Mouse (Mus musculus) neural tube, embryonic 11.5 days (tissue): Measurements from ENCODE around the gene Gm26938. TPM values are rescaled to one million over a fixed set of nuclear protein-coding genes. Genes with fewer than 3 reads are reported as not detected.

ENCODE experiments used
- ATAC-seq: fragments of 200-750 bp; cut with Nextera tagmentation; 2 replicates; pipeline ENCODE4 v1.8.0; 2017; ENCODE audit warnings: moderate number of reproducible peaks, mild to moderate bottlenecking, moderate TSS enrichment, moderate library complexity; ENCODE audit not compliant: insufficient read depth, low FRiP score, low TSS enrichment
- DNase-seq: peaks from one replicate; pipeline ENCODE4 v3.0.0-alpha.2; 2015; ENCODE audit warnings: low spot score
- H3K27ac ChIP-seq: fragments of 300-500 bp; sonication (generic); 2 replicates; pipeline ENCODE4 v1.5.1; 2014; ENCODE audit warnings: low read depth, mild to moderate bottlenecking, low read length
- H3K27me3 ChIP-seq: fragments of 300-500 bp; sonication (generic); 2 replicates; pipeline ENCODE4 v1.6.1; 2014; ENCODE audit warnings: mild to moderate bottlenecking, low read length, mixed read lengths; ENCODE audit not compliant: control insufficient read depth, insufficient read depth
- H3K36me3 ChIP-seq: fragments of 300-500 bp; sonication (generic); 2 replicates; pipeline ENCODE4 v1.6.1; 2014; ENCODE audit warnings: mild to moderate bottlenecking, low read length, moderate library complexity, mixed read lengths; ENCODE audit not compliant: control insufficient read depth, insufficient read depth
- H3K4me1 ChIP-seq: fragments of 300-500 bp; sonication (generic); 2 replicates; pipeline ENCODE4 v1.6.1; 2014; ENCODE audit warnings: low read length, mixed read lengths; ENCODE audit not compliant: control insufficient read depth, insufficient read depth
- H3K4me2 ChIP-seq: fragments of 300-500 bp; sonication (generic); 2 replicates; pipeline ENCODE4 v1.6.1; 2014; ENCODE audit warnings: low read depth, mild to moderate bottlenecking, moderate library complexity
- H3K4me3 ChIP-seq: fragments of 300-500 bp; sonication (generic); 2 replicates; pipeline ENCODE4 v1.5.1; 2014; ENCODE audit warnings: low read depth, low read length
- H3K9ac ChIP-seq: fragments of 300-500 bp; sonication (generic); 2 replicates; pipeline ENCODE4 v1.6.1; 2014; ENCODE audit warnings: mild to moderate bottlenecking, low read length
- H3K9me3 ChIP-seq: fragments of 300-500 bp; sonication (generic); 2 replicates; pipeline ENCODE4 v1.6.1; 2016; ENCODE audit warnings: low read length; ENCODE audit not compliant: control insufficient read depth
- WGBS: fragments of 180-500 bp; shearing (Covaris S2); extraction: QIAGEN DNeasy Blood & Tissue Kit; methylation state at CpG from one replicate; pipeline ENCODE4 v1.1.7; 2014; 5-methylcytosine and 5-hydroxymethylcytosine counted together
- polyA plus RNA-seq: library from polyadenylated mRNA; unstranded; fragments of >200 nt; fragmentation: Nextera tagmentation; extraction: Ambion mirVana; gene quantifications from 2 replicates; pipeline ENCODE4 v1.2.1, GENCODE M21; 2014

The Gm26938 gene
- polyA plus RNA-seq, 1 experiment from 2014 or later = 0.41 TPM

GRCm38 (mm10) chr5:139835706-139836105 lies 9.5 kb upstream of the Gm26938 start:
- ATAC-seq (no peak), DNase-seq (no peak)
- H3K27ac ChIP-seq = no peak overlapping the region
- H3K4me3 ChIP-seq = no peak overlapping the region
- H3K36me3 ChIP-seq = no peaks in the 10 kb centered on the region
- 84% methylated on average over 7 of the region's 7 CpGs for WGBS
- H3K9ac ChIP-seq = no peak overlapping the region
- H3K4me2 ChIP-seq = no peak overlapping the region
- H3K9me3 ChIP-seq = no peaks in the 10 kb centered on the region
- H3K4me1 ChIP-seq = no peaks in the 10 kb centered on the region
- H3K27me3 ChIP-seq = no peaks in the 10 kb centered on the region

- H3K4me3 ChIP-seq = no peak overlapping the region
- no peak overlapping the region for H3K4me2 ChIP-seq
- no peaks in the 10 kb centered on the region for H3K9me3 ChIP-seq
- no peak overlapping the region for H3K27ac ChIP-seq
- H3K4me1 ChIP-seq = no peaks in the 10 kb centered on the region
- no peak overlapping the region for H3K9ac ChIP-seq
- WGBS = 81% methylated on average over 7 of the region's 7 CpGs
- DNase-seq = no peak
- ATAC-seq = no peak
- no peaks in the 10 kb centered on the region for H3K27me3 ChIP-seq
- H3K36me3 ChIP-seq = no peaks in the 10 kb centered on the region
Observed at GRCm38 (mm10) chr5:139832125-139832524, 5.9 kb upstream of the Gm26938 start.

- Histone ChIP-seq H3K4me1 (peaks cover 4% of the 10 kb centered on the region), H3K9ac (no peak overlapping the region), H3K27me3 (no peaks in the 10 kb centered on the region), H3K36me3 (no peaks in the 10 kb centered on the region), H3K9me3 (no peaks in the 10 kb centered on the region), H3K4me2 (no peak overlapping the region), H3K27ac (no peak overlapping the region), H3K4me3 (no peak overlapping the region)
- DNase-seq (no peak), ATAC-seq (no peak)
- WGBS = 85% methylated on average over 3 of the region's 3 CpGs
Observed at GRCm38 (mm10) chr5:139830734-139831133, 4.5 kb upstream of the Gm26938 start.

- peaks cover 9% of the 10 kb centered on the region for H3K4me1 ChIP-seq
- no peak overlapping the region for H3K27ac ChIP-seq
- no peak for ATAC-seq
- no peaks in the 10 kb centered on the region for H3K27me3 ChIP-seq
- no peaks in the 10 kb centered on the region for H3K9me3 ChIP-seq
- H3K36me3 ChIP-seq = no peaks in the 10 kb centered on the region; the same call in 1 of the 2 replicates
- no peak overlapping the region for H3K9ac ChIP-seq
- WGBS = 87% methylated on average over 13 of the region's 13 CpGs
- H3K4me3 ChIP-seq = no peak overlapping the region
- H3K4me2 ChIP-seq = no peak overlapping the region
- no peak for DNase-seq
Observed at GRCm38 (mm10) chr5:139829384-139829783, 3.2 kb upstream of the Gm26938 start.

- no peak overlapping the region for H3K9ac ChIP-seq
- peaks cover 5% of the 10 kb centered on the region for H3K36me3 ChIP-seq
- ATAC-seq (no peak), DNase-seq (no peak)
- H3K9me3 ChIP-seq = no peaks in the 10 kb centered on the region
- H3K4me1 ChIP-seq = peaks cover 9% of the 10 kb centered on the region
- 85% methylated on average over 1 of the region's 1 CpGs for WGBS
- no peaks in the 10 kb centered on the region for H3K27me3 ChIP-seq
- no peak overlapping the region for H3K4me2 ChIP-seq
- H3K4me3 ChIP-seq = no peak overlapping the region
- H3K27ac ChIP-seq = no peak overlapping the region
Observed at GRCm38 (mm10) chr5:139827593-139827992, 1.4 kb upstream of the Gm26938 start.

GRCm38 (mm10) chr5:139825947-139826346 lies 260 bp downstream of the Gm26938 start:
- Histone ChIP-seq H3K27me3 (no peaks in the 10 kb centered on the region), H3K27ac (no peak overlapping the region), H3K9me3 (no peaks in the 10 kb centered on the region), H3K4me2 (peak overlapping the region; percentile 95), H3K4me3 (peak overlapping the region; percentile 90), H3K9ac (peak overlapping the region; percentile 86), H3K4me1 (peaks cover 9% of the 10 kb centered on the region), H3K36me3 (peaks cover 5% of the 10 kb centered on the region)
- DNase-seq (no peak), ATAC-seq (peak; percentile 21; the same call in 1 of the 2 replicates)
- 49% methylated on average over 11 of the region's 11 CpGs for WGBS

- Histone ChIP-seq H3K4me3 (no peak overlapping the region), H3K9me3 (no peaks in the 10 kb centered on the region), H3K9ac (no peak overlapping the region), H3K4me1 (peaks cover 9% of the 10 kb centered on the region), H3K27me3 (no peaks in the 10 kb centered on the region), H3K36me3 (peaks cover 5% of the 10 kb centered on the region), H3K27ac (no peak overlapping the region), H3K4me2 (no peak overlapping the region)
- WGBS = 95% methylated on average over 10 of the region's 10 CpGs
- ATAC-seq = no peak
- DNase-seq = no peak
Observed at GRCm38 (mm10) chr5:139824531-139824930, 1.7 kb downstream of the Gm26938 start.

- H3K9ac ChIP-seq = no peak overlapping the region
- H3K4me2 ChIP-seq = no peak overlapping the region
- H3K4me1 ChIP-seq = peaks cover 9% of the 10 kb centered on the region
- ATAC-seq (no peak), DNase-seq (no peak)
- no peak overlapping the region for H3K4me3 ChIP-seq
- H3K9me3 ChIP-seq = no peaks in the 10 kb centered on the region
- 75% methylated on average over 12 of the region's 12 CpGs for WGBS
- H3K36me3 ChIP-seq = peaks cover 5% of the 10 kb centered on the region
- no peaks in the 10 kb centered on the region for H3K27me3 ChIP-seq
- H3K27ac ChIP-seq = no peak overlapping the region
Observed at GRCm38 (mm10) chr5:139821466-139822459, 4.4 kb downstream of the Gm26938 start.
